Mouse (Mus musculus) lung, adult 2 months (tissue): ENCODE results near the gene Pctp.
A peak's percentile ranks its signal among the peaks of the same experiment; 100 is the strongest.

Experiments used
- CTCF ChIP-seq: fragments of 200-500 bp; IDR thresholded peaks from 2 replicates; pipeline ENCODE4 v1.5.1; 2011; ENCODE audit warnings: mild to moderate bottlenecking, low read length, control low read depth; ENCODE audit not compliant: insufficient read depth
- POLR2A ChIP-seq: fragments of 200-500 bp; IDR thresholded peaks from 2 replicates; pipeline ENCODE4 v1.6.1; 2011; ENCODE audit warnings: low read depth, mild to moderate bottlenecking, control low read depth, low read length, borderline replicate concordance; ENCODE audit errors: extremely low read depth

- TF ChIP-seq POLR2A (0 out of 2 replicates have a peak, but pooled peaks have one; percentile 32), CTCF (no peak)
Observed at GRCm38 (mm10) chr11:90035532-90035931, 32.8 kb upstream of the Pctp start.
